Mouse (Mus musculus) bone marrow macrophage, adult 2 months (primary cell): Measurements from ENCODE around the gene Spaca5.

ENCODE experiments used
- CTCF ChIP-seq: IDR thresholded peaks from 2 replicates; pipeline ENCODE4 v1.5.1; 2012; ENCODE audit warnings: low read depth, mild to moderate bottlenecking, low read length, moderate library complexity
- POLR2A ChIP-seq: IDR thresholded peaks from 2 replicates; pipeline ENCODE4 v1.6.1; 2012; ENCODE audit warnings: mild to moderate bottlenecking, low read depth, low read length, borderline replicate concordance

DNA sequence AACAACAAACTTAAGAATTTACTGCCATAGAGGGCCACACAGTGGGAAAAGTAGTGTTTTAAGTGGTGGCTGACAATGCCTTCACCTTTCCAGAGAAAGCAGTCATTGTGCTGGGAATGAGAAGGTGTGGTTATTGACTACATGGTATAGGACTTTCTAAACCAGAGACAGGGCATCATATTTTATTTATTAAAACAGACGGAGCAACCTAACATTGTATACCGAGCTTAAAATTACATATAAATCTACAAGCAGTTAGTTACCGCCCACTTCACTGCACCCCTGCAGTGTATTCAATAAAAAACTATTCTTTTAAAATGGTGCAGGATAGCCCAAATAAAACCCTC is 5.7 kb upstream of the Spaca5 start:
- no peak for TF ChIP-seq POLR2A
- TF ChIP-seq CTCF, result no peak
